Mouse (Mus musculus) heart, postnatal 0 days (tissue): ENCODE data around the gene Ube2d2b.

Source experiments
- CTCF ChIP-seq: IDR thresholded peaks from 2 replicates; pipeline ENCODE4 v1.5.1; 2016; ENCODE audit warnings: antibody characterized with exemption, control low read depth, low read depth
- EP300 ChIP-seq: IDR thresholded peaks from 2 replicates; pipeline ENCODE4 v1.6.1; 2016; ENCODE audit warnings: antibody characterized with exemption, low read depth

DNA sequence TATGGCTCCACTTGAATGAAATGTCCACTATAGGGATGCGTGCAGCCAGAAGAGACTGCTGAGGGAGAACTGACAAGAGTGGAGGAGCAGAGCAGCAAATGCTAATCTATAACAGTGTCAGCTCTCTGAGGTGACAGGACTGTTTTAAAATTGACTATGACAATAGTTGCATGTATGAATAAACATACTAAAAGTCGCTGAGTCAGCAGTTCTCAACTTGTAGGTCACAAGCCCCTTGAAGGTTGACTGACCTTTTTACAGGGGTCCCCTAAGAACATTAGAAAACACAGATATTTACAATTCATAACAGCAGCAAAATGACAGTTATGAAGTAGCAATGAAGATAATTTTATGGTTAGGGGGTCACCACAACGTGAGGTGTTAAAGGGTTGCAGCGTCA, 19.1 kb downstream of the Ube2d2b start:
- TF ChIP-seq EP300 (no peak), CTCF (no peak)
